Mouse (Mus musculus) splenic B cell, adult 2 months (primary cell): ENCODE data around the gene Kif4.

Experiments used
- DNase-seq: peaks from one replicate; pipeline ENCODE4 v3.0.0-alpha.2; 2011; ENCODE audit warnings: low read depth, low spot score
- H3K27me3 ChIP-seq: 2 replicates; pipeline ENCODE4 v1.6.1; 2012; ENCODE audit warnings: mild to moderate bottlenecking, low read length, moderate library complexity, mixed read lengths; ENCODE audit not compliant: control insufficient read depth, poor library complexity, insufficient read depth, severe bottlenecking
- H3K36me3 ChIP-seq: 2 replicates; pipeline ENCODE4 v1.6.1; 2012; ENCODE audit warnings: mild to moderate bottlenecking, low read length, moderate library complexity, mixed read lengths; ENCODE audit not compliant: control insufficient read depth, poor library complexity, insufficient read depth, severe bottlenecking

Kif4 gene

GRCm38 (mm10) chrX:100686527-100686926 is 61.0 kb downstream of the Kif4 start:
- no peak for DNase-seq
- no peaks in the 10 kb centered on the region for H3K27me3 ChIP-seq
- H3K36me3 ChIP-seq: no peaks in the 10 kb centered on the region

GRCm38 (mm10) chrX:100687360-100688032 is 62.0 kb downstream of the Kif4 start:
- DNase-seq: no peak
- Histone ChIP-seq H3K27me3 (no peaks in the 10 kb centered on the region), H3K36me3 (no peaks in the 10 kb centered on the region)

- DNase-seq: no peak
- no peaks in the 10 kb centered on the region for H3K36me3 ChIP-seq
- no peaks in the 10 kb centered on the region for H3K27me3 ChIP-seq
Measured at GRCm38 (mm10) chrX:100688033-100688370, 62.5 kb downstream of the Kif4 start.

- no peak for DNase-seq
Measured at GRCm38 (mm10) chrX:100696776-100697175, 71.2 kb downstream of the Kif4 start.

GRCm38 (mm10) chrX:100708032-100708431 is 82.5 kb downstream of the Kif4 start:
- no peaks in the 10 kb centered on the region for H3K27me3 ChIP-seq
- no peak for DNase-seq

More at GRCm38 (mm10) chrX:100696776-100697175, 71.2 kb downstream of the Kif4 start:
- Histone ChIP-seq H3K36me3 (no peaks in the 10 kb centered on the region), H3K27me3 (no peaks in the 10 kb centered on the region)

GRCm38 (mm10) chrX:100716173-100716572 is 90.6 kb downstream of the Kif4 start:
- DNase-seq: no peak
- no peaks in the 10 kb centered on the region for H3K36me3 ChIP-seq
- H3K27me3 ChIP-seq: no peaks in the 10 kb centered on the region

More at GRCm38 (mm10) chrX:100708032-100708431, 82.5 kb downstream of the Kif4 start:
- no peaks in the 10 kb centered on the region for H3K36me3 ChIP-seq

GRCm38 (mm10) chrX:100728947-100729346 is 103.4 kb downstream of the Kif4 start:
- no peak for DNase-seq
- Histone ChIP-seq H3K36me3 (no peaks in the 10 kb centered on the region), H3K27me3 (no peaks in the 10 kb centered on the region)

- Histone ChIP-seq H3K27me3 (no peaks in the 10 kb centered on the region), H3K36me3 (no peaks in the 10 kb centered on the region)
- peak; percentile 1 for DNase-seq
Measured at GRCm38 (mm10) chrX:100729665-100730188, 104.2 kb downstream of the Kif4 start, which contains the start of gene Gdpd2. Gene Gdpd2 (plus strand): TSS chrX:100729873.

- H3K36me3 ChIP-seq: no peaks in the 10 kb centered on the region
- no peaks in the 10 kb centered on the region for H3K27me3 ChIP-seq
- no peak for DNase-seq
Measured at GRCm38 (mm10) chrX:100730266-100730665, 104.7 kb downstream of the Kif4 start.

- H3K27me3 ChIP-seq: no peaks in the 10 kb centered on the region
- no peaks in the 10 kb centered on the region for H3K36me3 ChIP-seq
- no peak for DNase-seq
Measured at GRCm38 (mm10) chrX:100734359-100734758, 108.8 kb downstream of the Kif4 start.

GRCm38 (mm10) chrX:100738918-100739317 is 113.4 kb downstream of the Kif4 start:
- Histone ChIP-seq H3K27me3 (no peaks in the 10 kb centered on the region), H3K36me3 (no peaks in the 10 kb centered on the region)
- peak; percentile 36 for DNase-seq

- DNase-seq: no peak
- Histone ChIP-seq H3K36me3 (no peaks in the 10 kb centered on the region), H3K27me3 (no peaks in the 10 kb centered on the region)
Measured at GRCm38 (mm10) chrX:100739443-100739842, 113.9 kb downstream of the Kif4 start.

- H3K36me3 ChIP-seq: no peaks in the 10 kb centered on the region
- H3K27me3 ChIP-seq: no peaks in the 10 kb centered on the region
- no peak for DNase-seq
Measured at GRCm38 (mm10) chrX:100740785-100741184, 115.2 kb downstream of the Kif4 start.

GRCm38 (mm10) chrX:100741940-100742339 is 116.4 kb downstream of the Kif4 start:
- DNase-seq: peak; percentile 31
- H3K27me3 ChIP-seq: no peaks in the 10 kb centered on the region
- no peaks in the 10 kb centered on the region for H3K36me3 ChIP-seq

- peak; percentile 51 for DNase-seq
- Histone ChIP-seq H3K27me3 (no peaks in the 10 kb centered on the region), H3K36me3 (no peaks in the 10 kb centered on the region)
Measured at GRCm38 (mm10) chrX:100765855-100766254, 140.3 kb downstream of the Kif4 start.
